Mouse (Mus musculus): ENCODE measurements around the gene Ngly1. TPM values are rescaled to one million over a fixed set of nuclear protein-coding genes. Genes with fewer than 3 reads are reported as not detected.

Gene Ngly1
- total RNA-seq (2015), result 43.9 and 56.2 TPM in 2 replicates
- total RNA-seq (2017), result 39.9 and 44.9 TPM in 2 replicates

DNA sequence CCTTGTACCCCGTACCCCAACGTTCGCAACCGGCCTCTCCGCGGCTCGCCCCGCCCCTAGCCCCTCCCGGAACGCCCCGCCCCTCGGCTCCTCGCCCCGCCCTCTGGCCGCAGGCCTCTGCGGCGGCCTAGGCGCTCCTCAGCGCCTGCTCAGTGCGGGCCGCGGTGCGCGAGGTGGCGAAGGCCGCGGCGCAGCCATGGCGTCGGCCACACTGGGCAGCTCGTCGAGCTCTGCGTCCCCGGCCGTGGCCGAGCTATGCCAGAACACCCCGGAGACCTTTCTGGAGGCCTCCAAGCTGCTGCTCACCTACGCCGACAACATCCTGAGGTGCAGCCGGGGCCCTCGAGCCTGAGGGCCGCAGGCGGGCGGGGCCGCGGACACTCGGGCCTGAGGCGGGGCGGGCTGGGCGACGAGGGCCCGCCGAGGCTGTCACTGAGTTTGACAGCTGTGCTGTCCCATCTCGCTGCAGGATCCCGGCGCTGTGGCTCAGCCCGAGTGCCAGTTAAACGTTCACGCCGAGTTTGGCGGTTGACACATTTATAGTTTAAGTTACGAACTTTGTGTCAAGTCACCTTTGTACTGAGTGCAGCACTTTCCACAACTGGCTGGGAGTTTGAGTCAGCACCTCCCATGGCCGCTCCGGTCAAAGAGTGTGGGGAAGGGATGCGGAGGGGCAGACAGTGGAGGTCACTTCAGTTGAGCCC, at the start of gene Ngly1, which contains the start of gene Oxsm:
Gene Ngly1, plus strand, starts transcription at position 110 of the 704 bp plus-strand sequence.
Gene Oxsm, minus strand, starts transcription at position 638 of the 704 bp plus-strand sequence.
- ATAC-seq (ENCODE audit: poor library complexity, severe bottlenecking), result peak; percentile 79

DNA sequence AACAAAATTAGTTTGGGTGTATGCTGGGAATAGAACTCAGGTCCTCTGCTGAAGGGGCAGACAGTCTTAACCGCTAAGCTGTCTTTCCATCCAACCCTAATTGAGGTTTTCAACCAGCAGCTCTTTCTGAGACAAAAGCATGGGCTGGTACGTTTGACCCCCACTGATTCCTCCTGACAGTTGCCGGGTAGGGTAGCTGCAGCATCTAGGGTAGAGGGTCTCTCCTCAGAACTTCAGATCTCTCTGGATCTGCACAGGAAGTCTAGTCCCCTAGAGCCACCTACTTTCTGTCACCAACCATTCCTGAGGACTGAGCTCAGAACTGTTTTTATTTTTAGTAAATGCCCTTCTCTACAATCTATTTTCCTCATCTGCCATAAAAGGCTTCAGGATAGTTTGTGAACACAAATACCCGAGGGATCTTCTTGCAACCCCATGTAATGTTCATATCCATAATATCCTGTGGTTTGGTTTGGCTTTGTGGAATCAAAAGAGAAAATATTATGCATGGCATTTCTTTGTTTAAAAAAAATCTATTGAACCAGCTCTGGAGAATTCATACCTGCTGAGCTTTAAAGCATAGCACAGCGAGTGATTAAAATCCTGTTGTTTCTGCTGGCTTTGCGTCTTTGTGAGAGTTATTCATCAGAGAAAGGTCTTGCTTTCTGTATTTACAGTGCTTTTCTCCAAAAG, 48.7 kb upstream of the Ngly1 start:
- no peak for ATAC-seq (ENCODE audit: poor library complexity, severe bottlenecking)

DNA sequence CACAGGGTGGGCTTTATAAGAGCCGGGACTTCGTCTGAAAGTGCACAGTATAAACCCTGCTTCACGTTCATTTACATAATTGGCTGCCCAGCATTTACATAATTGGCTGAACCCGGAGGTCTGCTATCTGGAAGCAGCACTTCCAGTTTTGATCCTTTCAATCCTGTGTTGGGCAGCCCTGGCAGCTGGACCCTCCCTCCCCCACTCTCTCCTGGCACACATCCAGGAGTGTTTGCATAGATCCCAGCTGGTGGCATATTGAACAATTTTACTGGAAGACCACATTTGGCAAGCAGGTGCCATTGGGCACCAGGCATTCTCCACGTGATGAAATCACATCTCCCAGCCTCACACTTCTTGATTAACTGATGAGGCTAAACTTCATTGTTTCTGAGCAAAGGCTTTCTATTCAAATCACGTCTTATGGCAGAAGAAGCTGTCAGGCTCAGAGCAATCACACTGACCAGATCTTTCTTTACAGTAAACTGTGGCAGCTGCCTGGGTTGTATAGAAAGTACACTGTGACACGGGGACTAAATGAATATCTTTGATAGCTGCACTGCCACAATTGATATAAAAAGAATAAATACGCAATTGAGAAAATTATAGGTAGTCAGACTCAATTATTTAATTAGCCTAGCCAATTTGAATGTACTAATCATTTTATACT, 48.0 kb upstream of the Ngly1 start:
- ATAC-seq (ENCODE audit: poor library complexity, severe bottlenecking), result no peak

DNA sequence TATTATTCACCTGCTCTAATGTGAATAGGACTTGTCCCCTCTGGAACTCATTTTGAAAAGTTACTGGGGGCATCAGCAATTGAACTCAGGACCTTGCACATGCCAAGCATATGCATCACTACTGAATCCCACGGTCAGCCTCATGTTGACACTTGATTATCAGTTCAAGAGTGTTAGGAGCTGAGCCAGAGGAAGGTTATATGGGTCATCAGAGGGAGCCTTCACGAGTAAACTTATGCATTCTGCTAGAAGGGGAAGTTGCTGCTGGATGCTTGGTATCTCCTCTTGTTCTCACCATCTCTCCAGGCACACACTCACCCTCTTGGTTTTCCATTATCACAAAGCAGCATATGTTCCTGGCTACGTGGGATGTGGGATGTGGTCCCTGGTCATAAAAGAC, 47.4 kb upstream of the Ngly1 start:
- no peak for ATAC-seq (ENCODE audit: poor library complexity, severe bottlenecking)

- ATAC-seq (ENCODE audit: poor library complexity, severe bottlenecking), result no peak
These were observed 41.4 kb upstream of the Ngly1 start for GRCm38 (mm10) chr14:16207722-16208121.

DNA sequence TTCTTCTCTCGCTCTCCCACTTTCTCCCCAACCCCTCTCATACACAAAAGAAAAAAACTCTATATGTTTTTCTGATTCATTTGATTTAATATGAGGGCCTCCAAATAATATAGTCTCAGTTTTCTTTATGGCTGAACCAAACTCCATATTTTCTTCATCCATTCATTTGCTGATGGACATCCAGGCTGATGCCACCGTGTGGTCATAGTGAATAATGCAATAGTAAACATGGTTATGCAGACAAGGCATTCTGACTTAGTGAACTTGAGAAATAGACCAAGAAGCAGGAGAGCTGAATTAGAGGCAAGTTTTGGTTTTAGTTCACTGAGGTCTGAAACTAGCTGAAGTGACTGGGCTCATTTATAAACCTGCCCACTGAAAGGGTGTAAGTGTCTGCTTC, 30.1 kb upstream of the Ngly1 start:
- peak; percentile 82 for ATAC-seq (ENCODE audit: poor library complexity, severe bottlenecking)

DNA sequence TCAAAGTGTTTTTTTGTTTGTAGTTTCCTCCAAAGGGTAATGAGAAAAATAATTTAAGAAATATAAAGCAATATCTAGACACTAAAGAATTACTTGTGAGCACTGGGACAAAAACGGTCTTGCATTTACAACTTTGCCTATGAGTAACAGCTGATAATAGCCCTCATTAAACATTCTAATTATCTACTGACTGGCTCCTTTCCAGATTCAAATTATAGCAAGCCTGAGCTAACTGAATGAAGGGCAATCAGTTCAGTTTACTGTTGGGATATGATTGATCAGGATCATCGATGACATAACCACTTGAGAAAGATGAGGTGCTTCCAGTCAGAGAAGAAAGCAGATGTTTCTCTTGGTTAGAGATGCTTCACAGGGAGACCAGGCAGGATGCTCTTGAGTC, 19.7 kb upstream of the Ngly1 start:
- no peak for ATAC-seq (ENCODE audit: poor library complexity, severe bottlenecking)

- no peak for ATAC-seq (ENCODE audit: poor library complexity, severe bottlenecking)
These were observed 18.5 kb upstream of the Ngly1 start for GRCm38 (mm10) chr14:16230581-16230980.

- no peak for ATAC-seq (ENCODE audit: poor library complexity, severe bottlenecking)
These were observed 15.6 kb upstream of the Ngly1 start for GRCm38 (mm10) chr14:16233515-16233914.

DNA sequence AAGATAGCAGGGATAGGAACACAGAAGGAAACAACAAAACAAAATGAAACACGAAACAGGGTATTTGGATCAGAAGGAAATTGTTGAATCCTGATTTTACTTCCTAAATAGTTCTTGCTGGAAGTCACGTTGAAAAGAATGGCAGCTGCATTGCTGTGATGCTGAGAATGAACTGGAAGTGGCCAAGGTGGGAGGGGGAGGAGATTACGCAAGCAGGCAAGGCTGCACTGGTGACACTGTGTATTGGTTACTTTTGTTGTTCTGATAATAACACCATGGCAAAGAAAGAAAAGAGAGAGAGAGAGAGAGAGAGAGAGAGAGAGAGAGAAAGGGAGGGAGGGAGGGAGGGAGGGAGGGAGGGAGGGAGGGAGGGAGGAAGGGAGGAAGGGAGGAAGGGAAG, 12.6 kb upstream of the Ngly1 start:
- no peak for ATAC-seq (ENCODE audit: poor library complexity, severe bottlenecking)

DNA sequence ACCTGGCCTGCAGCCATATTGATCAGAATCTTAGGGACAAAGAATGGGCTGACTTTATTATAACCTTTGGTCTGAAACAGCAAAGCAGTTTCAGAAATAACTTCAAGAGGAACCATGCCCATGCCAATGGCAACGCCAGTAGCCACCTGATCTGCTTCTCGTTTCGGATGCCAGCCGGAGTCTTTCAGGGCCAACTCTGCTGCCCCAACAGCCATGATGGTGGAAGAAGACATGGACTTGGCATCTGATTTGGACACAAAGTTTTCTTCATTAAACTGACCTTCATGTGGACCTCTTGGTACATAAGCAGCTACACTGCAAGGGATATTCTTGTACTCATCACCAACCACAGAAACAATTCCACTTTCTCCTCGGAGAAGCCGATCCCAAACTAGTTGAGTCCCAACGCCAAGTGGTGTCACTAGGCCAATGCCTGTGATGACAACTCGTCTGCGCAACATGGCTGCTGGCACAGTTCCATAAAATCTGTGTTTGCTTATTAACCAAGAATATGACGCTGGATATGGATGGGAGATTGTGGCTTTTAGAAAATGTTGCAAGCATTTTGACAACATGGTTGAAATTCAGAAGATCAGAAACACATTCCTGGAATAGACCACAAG, 6.8 kb upstream of the Ngly1 start:
- ATAC-seq (ENCODE audit: poor library complexity, severe bottlenecking), result no peak

DNA sequence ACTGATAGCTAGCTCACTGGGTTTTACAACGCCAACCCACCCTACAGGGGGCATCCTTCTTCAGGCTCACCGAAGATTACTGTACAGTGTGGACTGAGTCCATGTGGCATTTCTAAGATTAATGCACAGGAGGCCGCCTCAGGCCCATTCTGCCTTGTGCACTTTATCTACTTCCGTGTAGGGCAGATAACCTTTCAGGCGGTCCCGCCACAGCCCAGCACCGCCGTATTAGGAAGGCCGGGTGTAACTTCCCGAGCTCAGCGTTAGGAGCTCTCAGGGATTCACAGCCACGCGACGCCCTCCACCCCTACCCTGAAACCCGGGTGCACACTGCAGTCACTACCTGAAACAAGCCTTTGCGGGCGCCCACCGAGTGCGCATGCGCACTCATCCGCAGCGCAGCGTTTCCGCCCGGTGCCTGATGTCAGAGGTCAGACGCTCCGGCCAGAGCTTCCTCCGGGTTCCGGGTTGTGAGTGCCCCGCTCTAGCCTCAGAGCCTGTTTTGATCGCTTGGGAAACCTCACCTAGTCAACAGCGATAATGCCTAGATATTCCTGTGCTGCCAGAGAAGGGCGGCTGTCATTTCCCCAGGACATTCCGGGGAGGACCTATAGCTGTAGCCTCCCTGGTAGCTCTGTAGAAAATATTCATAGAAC, 6.0 kb upstream of the Ngly1 start:
- ATAC-seq (ENCODE audit: poor library complexity, severe bottlenecking), result peak; percentile 81

- ATAC-seq (ENCODE audit: poor library complexity, severe bottlenecking), result peak; percentile 45
These were observed 5.4 kb upstream of the Ngly1 start for GRCm38 (mm10) chr14:16243603-16244209.

DNA sequence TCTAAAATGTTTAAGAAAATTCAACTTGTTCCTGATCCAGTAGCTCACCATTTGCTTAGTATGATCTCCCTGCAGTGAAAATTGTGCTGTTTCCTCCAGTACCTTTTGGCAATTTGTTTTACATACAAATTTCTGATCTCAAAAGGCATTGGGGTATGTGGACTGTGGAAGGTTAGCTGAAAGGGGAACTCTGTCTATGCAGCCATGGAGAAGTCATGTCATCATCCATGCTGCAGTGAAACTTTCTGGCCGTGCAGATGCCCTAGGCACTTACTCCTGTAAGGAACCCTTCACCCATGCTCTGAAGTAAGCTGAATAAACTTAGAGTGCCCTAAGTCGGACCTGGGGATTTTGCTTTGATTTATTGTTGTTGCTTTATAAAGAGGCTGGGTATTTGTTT, 4.7 kb upstream of the Ngly1 start:
- ATAC-seq (ENCODE audit: poor library complexity, severe bottlenecking), result peak; percentile 47

GRCm38 (mm10) chr14:16245127-16245526, 4.0 kb upstream of the Ngly1 start:
- ATAC-seq (ENCODE audit: poor library complexity, severe bottlenecking), result no peak

DNA sequence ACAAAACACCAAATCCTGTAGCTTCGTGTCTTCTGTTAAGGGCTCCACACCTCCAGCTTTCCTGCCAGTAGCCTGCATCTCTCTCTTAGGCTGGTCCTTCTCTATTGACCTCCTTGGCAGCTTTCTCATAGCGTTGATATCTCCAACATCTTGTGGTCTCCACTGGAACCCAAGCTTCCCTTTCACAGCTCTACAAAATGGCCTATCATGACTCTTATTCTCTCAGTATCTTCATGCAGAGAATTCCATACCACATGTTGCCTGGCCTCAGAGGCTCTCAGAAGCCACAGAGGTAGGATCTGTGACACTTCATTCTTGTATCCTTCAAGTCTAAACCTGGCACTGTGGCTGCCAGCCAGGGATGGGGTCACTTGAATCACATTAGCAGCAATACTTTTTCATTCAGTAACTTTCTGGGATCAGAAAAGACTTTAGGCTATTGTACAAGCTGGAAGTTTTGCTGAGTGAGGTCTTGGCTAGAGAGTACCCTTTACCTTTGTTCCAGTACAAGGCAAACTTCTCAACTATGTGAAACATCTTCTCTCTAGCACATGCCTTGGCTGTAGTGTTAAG, 2.7 kb upstream of the Ngly1 start:
- ATAC-seq (ENCODE audit: poor library complexity, severe bottlenecking), result no peak

DNA sequence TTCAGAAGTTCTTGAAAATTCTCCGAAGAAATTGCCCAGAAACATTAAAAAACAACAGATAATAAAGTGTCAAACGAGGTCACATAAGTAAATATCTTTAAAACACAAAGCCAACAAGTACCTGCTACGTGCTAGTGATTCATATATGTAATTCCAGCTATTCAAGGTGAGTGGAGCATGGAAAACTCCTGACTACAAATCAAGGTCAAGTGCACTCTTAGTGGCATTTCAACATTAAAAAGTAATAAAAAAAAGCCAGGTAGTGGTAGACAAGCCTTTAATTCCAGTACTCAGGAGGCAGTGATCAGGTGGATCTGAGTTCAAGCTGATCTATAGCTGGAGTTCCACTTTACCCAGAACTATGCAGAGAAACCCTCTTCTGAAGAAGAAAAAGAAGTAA, 945 bp upstream of the Ngly1 start:
- no peak for ATAC-seq (ENCODE audit: poor library complexity, severe bottlenecking)

GRCm38 (mm10) chr14:16248603-16249157, 400 bp upstream of the Ngly1 start:
- ATAC-seq (ENCODE audit: poor library complexity, severe bottlenecking), result no peak

- ATAC-seq (ENCODE audit: poor library complexity, severe bottlenecking), result no peak
These were observed 1.0 kb downstream of the Ngly1 start for GRCm38 (mm10) chr14:16250099-16250498.

- peak; percentile 76 for ATAC-seq (ENCODE audit: poor library complexity, severe bottlenecking)
These were observed 6.7 kb downstream of the Ngly1 start for GRCm38 (mm10) chr14:16255745-16256144.

Data from megakaryocyte, adult 5-6 weeks (primary cell).